8 mouse cellular contexts compared by ENCODE assay signal in genomic region chr11:49103047-49103693, GRCm38 (mm10). TPM values are rescaled to one million over a fixed set of nuclear protein-coding genes. Genes with fewer than 3 reads are reported as not detected.
DNase-seq lines count a peak whose midpoint lies in the region; ATAC-seq and TF ChIP-seq lines count a peak whose summit lies in the region.

No protein-coding gene starts in this region.

- TF ChIP-seq POLR2A in cortical plate, adult 2 months (IDR thresholded peaks at IDR 0.05; ENCODE audit: extremely low read depth, insufficient read depth, low read length): no peak

- TF ChIP-seq CTCF in cortical plate, adult 2 months (IDR thresholded peaks at IDR 0.05; ENCODE audit: extremely low read depth, insufficient read depth, low read length): peak; percentile 89

- no peak overlapping the region for H3K27ac ChIP-seq in cortical plate, adult 2 months (ENCODE audit: insufficient read depth, low read length)

- no peak overlapping the region for H3K4me3 ChIP-seq in cortical plate, adult 2 months (ENCODE audit: insufficient read depth, low read length)

- ATAC-seq in inflammation-experienced regulatory T-cells, adult 6 months: peak; percentile 68

- H3K4me1 ChIP-seq in cortical plate, adult 2 months (ENCODE audit: control insufficient read depth, insufficient read depth, low read length): no peaks in the 10 kb centered on the region

- intact Hi-C loops in gastrocnemius, postnatal 36 days (cut with DNase I): loop anchor here (1.0 to 5.0 kb wide), 2 partner anchors 228 to 326 kb away; no protein-coding TSS in a partner anchor

- DNase-seq in adipocyte (ENCODE audit: low spot score): peak; percentile 95
- peak; percentile 67 to 83 for DNase-seq in gastrocnemius, postnatal 36 days
- peak; percentile 56 to 59 for DNase-seq in left cerebral cortex, adult 8-10 months (ENCODE audit: low spot score in 2 of 2)
- peak; percentile 89 for DNase-seq in mesoderm, embryonic 11.5 days (ENCODE audit: low read depth, low spot score)
- peak; percentile 60 to 69 for DNase-seq in right cerebral cortex, postnatal 36 days (ENCODE audit: low spot score in 2 of 2)
- peak; percentile 82 to 86 for DNase-seq in urinary bladder, postnatal 36 days (ENCODE audit: low spot score in 2 of 2)

RNA-seq across cellular contexts. Expression of gene Olfr1396, which starts 11.5 kb away (rescaled TPM):
- polyA plus RNA-seq in cortical plate, adult 2 months (2012; rRNA removed): not detected in 2 replicates
- not detected for total RNA-seq in gastrocnemius, postnatal 36 days (2021)
- polyA plus RNA-seq in inflammation-experienced regulatory T-cells, adult 6 months (2017; shearing (Covaris generic)): under 1 TPM in 2 of 3 experiments, not detected in 1; 0.67 to 0.74 TPM
- total RNA-seq in left cerebral cortex, adult 8-10 months (2022): not detected

RNA-seq across cellular contexts. Expression of gene Ifi47, which starts 26.8 kb away (rescaled TPM):
- polyA plus RNA-seq in cortical plate, adult 2 months (2012; rRNA removed): 1.6 and 2.3 TPM in 2 replicates
- total RNA-seq in gastrocnemius, postnatal 36 days (2021): under 1 TPM; 0.59 to 0.64 TPM
- 100 to 1,000 TPM; 364 to 477 (median 416) TPM for polyA plus RNA-seq in inflammation-experienced regulatory T-cells, adult 6 months (2017; shearing (Covaris generic))
- 1 to 10 TPM in 1 of 4 experiments, under 1 TPM in 3; 0.81 to 1.0 (median 0.88) TPM for total RNA-seq in left cerebral cortex, adult 8-10 months (2022)

RNA-seq across cellular contexts. Expression of gene Olfr1395, which starts 38.9 kb away (rescaled TPM):
- polyA plus RNA-seq in cortical plate, adult 2 months (2012; rRNA removed): 0.04 TPM in 1 of 2 replicates, not detected in the other
- not detected for total RNA-seq in gastrocnemius, postnatal 36 days (2021)
- polyA plus RNA-seq in inflammation-experienced regulatory T-cells, adult 6 months (2017; shearing (Covaris generic)): not detected
- not detected for total RNA-seq in left cerebral cortex, adult 8-10 months (2022)

RNA-seq across cellular contexts. Expression of gene Tgtp2, which starts 39.2 kb away (rescaled TPM):
- 1.4 and 2.4 TPM in 2 replicates for polyA plus RNA-seq in cortical plate, adult 2 months (2012; rRNA removed)
- total RNA-seq in gastrocnemius, postnatal 36 days (2021): 1 to 10 TPM in 1 of 2 experiments, under 1 TPM in 1; 0.33 to 1.1 TPM
- polyA plus RNA-seq in inflammation-experienced regulatory T-cells, adult 6 months (2017; shearing (Covaris generic)): 100 to 1,000 TPM; 344 to 542 (median 352) TPM
- total RNA-seq in left cerebral cortex, adult 8-10 months (2022): under 1 TPM in 2 of 4 experiments, not detected in 2; 0.23 to 0.56 TPM

RNA-seq across cellular contexts. Expression of gene Olfr1394, which starts 51.0 kb away (rescaled TPM):
- not detected in 2 replicates for polyA plus RNA-seq in cortical plate, adult 2 months (2012; rRNA removed)
- not detected for total RNA-seq in gastrocnemius, postnatal 36 days (2021)
- polyA plus RNA-seq in inflammation-experienced regulatory T-cells, adult 6 months (2017; shearing (Covaris generic)): not detected
- total RNA-seq in left cerebral cortex, adult 8-10 months (2022): not detected
